Mouse (Mus musculus): Measurements from ENCODE around the gene Ptpn7. TPM values are rescaled to one million over a fixed set of nuclear protein-coding genes. Genes with fewer than 3 reads are reported as not detected.

Gene Ptpn7
- 1.1 and 1.2 TPM in 2 replicates for polyA plus RNA-seq (2016; fragmentation: Nextera tagmentation; extraction: Ambion mirVana)

DNA sequence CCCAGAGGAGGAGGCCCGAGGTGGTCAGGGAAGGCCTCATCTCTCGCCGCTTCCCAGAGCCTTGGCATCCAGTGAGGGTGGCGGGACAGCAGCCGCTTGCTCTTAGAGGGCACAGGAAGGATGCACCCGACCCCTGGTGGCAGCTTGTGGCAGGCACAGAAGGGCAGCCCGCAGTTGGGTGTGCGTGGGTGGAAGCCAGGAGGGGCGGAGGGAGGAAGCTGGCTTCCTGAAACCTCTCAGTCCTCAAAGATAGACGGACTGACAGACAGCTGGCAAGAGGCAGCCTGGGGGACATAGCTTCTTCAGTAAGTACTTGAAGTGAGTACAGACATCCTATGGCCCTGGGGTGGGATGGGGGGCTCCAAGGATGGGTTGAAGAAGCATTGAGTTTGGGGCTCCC lies at the start of gene Ptpn7:
Gene Ptpn7 (plus strand): TSS at position 228 of the 400 bp plus-strand sequence.
- Histone ChIP-seq H3K36me3 (no peaks in the 10 kb centered on the region), H3K4me2 (replicated peaks) (no peak within 1 kb of the TSS), H3K4me3 (no peak within 1 kb of the TSS), H3K9ac (no peak within 1 kb of the TSS), H3K9me3 (no peaks in the 10 kb centered on the region), H3K27ac (no peak within 1 kb of the TSS), H3K4me1 (0 out of 2 replicates have a peak, but pooled peaks cover 3% of the 10 kb centered on the region), H3K27me3 (replicated peaks) (peaks cover 14% of the 10 kb centered on the region)
- no peak for ATAC-seq (ENCODE audit: low FRiP score, low read depth)
- 46% methylated on average over 10 of the region's 10 CpGs for WGBS

DNA sequence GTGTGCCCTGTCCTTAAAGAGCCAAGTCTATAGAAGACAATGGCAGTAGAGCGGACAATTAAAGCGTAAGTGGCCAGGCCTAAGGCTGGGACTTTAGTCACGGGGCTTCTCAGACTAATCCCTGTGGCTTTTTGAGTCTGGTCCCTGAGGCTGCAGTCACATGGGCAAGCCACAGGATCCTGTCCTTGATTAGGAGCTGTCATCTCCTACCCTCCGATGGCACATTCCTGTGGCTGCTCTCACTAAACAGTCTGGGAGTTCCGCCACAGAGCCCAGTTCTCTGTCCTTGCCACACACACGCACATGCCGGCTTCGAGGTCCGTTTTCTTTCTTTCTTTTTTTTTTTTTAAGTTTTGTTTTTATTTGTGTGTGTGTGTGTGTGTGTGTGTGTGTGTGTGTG lies 49.0 kb upstream of the Ptpn7 start:
- no peaks in the 10 kb centered on the region; the same call in 1 of the 2 replicates for H3K4me1 ChIP-seq
- H3K27me3 ChIP-seq (replicated peaks), result peaks cover 39% of the 10 kb centered on the region
- no peak overlapping the region for H3K27ac ChIP-seq
- H3K9ac ChIP-seq, result no peak overlapping the region
- no peaks in the 10 kb centered on the region for H3K36me3 ChIP-seq
- WGBS, result 72% methylated on average over 9 of the region's 9 CpGs
- H3K4me3 ChIP-seq, result no peak overlapping the region
- ATAC-seq (ENCODE audit: low FRiP score, low read depth), result no peak
- H3K9me3 ChIP-seq, result no peaks in the 10 kb centered on the region
- H3K4me2 ChIP-seq (replicated peaks), result no peak overlapping the region

DNA sequence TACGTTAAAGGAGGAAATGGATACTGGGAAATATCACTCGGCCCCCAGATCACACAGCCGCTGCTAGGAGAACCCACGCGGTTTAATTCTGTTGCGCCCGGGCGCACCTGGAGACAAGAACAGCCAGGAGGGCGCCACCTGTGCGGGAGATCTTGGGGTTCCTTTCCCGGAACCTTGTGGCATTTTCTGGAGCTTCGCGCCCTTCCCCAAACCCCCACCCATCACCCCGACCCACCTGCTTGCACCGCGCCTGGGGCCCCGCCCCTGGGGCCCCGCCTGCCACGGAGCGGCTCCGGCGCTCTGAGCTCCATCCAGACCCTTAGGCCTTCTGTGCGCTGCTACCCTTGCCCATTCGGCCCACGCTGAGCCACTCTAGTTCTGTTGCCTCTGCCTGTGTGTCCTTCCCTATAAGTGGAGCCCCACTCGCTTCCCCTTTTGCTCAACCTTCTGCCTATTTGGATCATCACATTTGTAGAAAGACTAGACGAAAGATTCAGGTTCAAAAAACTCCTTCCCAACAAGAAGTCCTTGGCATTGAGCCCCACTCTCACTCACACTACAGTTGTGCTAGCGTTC lies 47.1 kb upstream of the Ptpn7 start:
- no peak for ATAC-seq (ENCODE audit: low FRiP score, low read depth)

DNA sequence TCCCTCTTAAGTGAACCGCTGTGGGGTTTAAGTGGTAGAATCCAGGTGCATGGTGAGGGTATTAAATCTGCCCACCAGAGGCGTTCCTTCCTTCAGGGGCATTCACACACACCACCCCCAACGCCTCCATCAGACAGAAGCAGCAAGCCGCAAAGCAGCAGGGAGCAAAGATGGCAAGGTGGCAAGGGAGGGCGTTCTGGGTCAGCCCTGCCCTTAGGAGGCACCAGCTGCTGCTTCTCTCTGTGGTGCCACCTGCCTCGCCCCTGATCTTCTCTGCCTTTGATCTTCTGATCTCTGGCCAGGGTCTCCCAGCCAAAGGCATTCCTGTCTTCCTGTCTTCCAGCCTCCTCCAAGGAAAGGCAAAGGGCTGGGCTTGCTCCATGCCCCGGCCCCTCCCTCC lies 46.5 kb upstream of the Ptpn7 start:
- H3K27ac ChIP-seq, result no peak overlapping the region
- no peak overlapping the region for H3K9ac ChIP-seq
- H3K27me3 ChIP-seq (replicated peaks), result peaks cover 39% of the 10 kb centered on the region
- no peaks in the 10 kb centered on the region for H3K36me3 ChIP-seq
- ATAC-seq (ENCODE audit: low FRiP score, low read depth), result no peak
- H3K4me1 ChIP-seq, result no peaks in the 10 kb centered on the region; the same call in 1 of the 2 replicates
- 36% methylated on average over 7 of the region's 7 CpGs for WGBS
- H3K4me2 ChIP-seq (replicated peaks), result no peak overlapping the region
- H3K4me3 ChIP-seq, result no peak overlapping the region
- H3K9me3 ChIP-seq, result no peaks in the 10 kb centered on the region

More for the DNA sequence above, 47.1 kb upstream of the Ptpn7 start:
- no peak overlapping the region for H3K4me2 ChIP-seq (replicated peaks)
- peaks cover 39% of the 10 kb centered on the region for H3K27me3 ChIP-seq (replicated peaks)
- no peaks in the 10 kb centered on the region for H3K36me3 ChIP-seq
- H3K4me1 ChIP-seq, result no peaks in the 10 kb centered on the region; the same call in 1 of the 2 replicates
- H3K9ac ChIP-seq, result no peak overlapping the region
- no peak overlapping the region for H3K27ac ChIP-seq
- no peaks in the 10 kb centered on the region for H3K9me3 ChIP-seq
- whole genome bisulfite sequencing, result 15% methylated on average over 28 of the region's 28 CpGs
- no peak overlapping the region for H3K4me3 ChIP-seq

DNA sequence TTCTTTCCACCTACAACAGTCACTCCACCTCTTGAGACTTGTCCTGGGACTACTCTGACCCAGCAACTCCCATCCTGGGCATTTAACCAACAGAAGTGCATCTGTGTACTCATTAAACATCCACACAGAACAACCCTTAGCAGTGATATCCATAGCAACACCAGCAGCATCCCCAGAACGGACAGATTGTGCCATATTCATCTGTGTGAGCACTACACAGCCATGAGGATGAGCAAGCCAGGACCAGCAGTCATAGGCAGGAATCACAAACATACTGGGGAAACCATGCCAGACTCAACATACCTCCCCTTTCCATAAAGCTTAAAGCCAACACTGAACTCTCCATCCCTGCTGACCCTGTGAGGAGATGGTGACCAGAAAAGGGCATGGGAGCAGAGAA lies 45.1 kb upstream of the Ptpn7 start:
- 85% methylated on average over 1 of the region's 1 CpGs for WGBS
- ATAC-seq (ENCODE audit: low FRiP score, low read depth), result no peak
- H3K27ac ChIP-seq, result no peak overlapping the region
- no peaks in the 10 kb centered on the region for H3K36me3 ChIP-seq
- H3K9me3 ChIP-seq, result no peaks in the 10 kb centered on the region
- H3K27me3 ChIP-seq (replicated peaks), result peaks cover 39% of the 10 kb centered on the region
- no peak overlapping the region for H3K4me2 ChIP-seq (replicated peaks)
- no peak overlapping the region for H3K9ac ChIP-seq
- H3K4me1 ChIP-seq, result no peaks in the 10 kb centered on the region; the same call in 1 of the 2 replicates
- H3K4me3 ChIP-seq, result no peak overlapping the region

DNA sequence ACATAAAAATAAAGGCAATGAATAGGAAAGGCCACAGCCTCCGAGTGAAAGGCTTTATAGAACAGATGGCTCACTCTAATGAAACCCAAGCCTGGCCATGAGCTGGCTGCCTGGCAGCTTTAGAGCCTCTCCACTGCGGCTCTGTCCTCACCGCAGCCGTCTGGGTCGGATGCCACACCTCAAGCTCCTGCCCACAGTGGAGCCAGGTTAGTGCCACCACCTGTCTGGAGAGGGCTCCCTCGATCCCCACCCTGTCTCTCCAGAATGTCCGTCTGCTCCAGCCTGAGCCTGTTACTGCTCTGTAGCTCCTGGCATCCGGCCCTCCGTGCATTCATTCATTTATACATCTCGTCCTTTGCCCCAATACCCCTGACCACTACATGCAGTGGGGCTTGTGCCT lies 42.9 kb upstream of the Ptpn7 start:
- Histone ChIP-seq H3K27me3 (replicated peaks) (peaks cover 29% of the 10 kb centered on the region), H3K36me3 (no peaks in the 10 kb centered on the region), H3K9ac (no peak overlapping the region), H3K4me3 (no peak overlapping the region), H3K9me3 (no peaks in the 10 kb centered on the region), H3K4me1 (no peaks in the 10 kb centered on the region; the same call in 1 of the 2 replicates), H3K4me2 (replicated peaks) (no peak overlapping the region), H3K27ac (no peak overlapping the region)
- WGBS, result 78% methylated on average over 10 of the region's 10 CpGs
- no peak for ATAC-seq (ENCODE audit: low FRiP score, low read depth)

DNA sequence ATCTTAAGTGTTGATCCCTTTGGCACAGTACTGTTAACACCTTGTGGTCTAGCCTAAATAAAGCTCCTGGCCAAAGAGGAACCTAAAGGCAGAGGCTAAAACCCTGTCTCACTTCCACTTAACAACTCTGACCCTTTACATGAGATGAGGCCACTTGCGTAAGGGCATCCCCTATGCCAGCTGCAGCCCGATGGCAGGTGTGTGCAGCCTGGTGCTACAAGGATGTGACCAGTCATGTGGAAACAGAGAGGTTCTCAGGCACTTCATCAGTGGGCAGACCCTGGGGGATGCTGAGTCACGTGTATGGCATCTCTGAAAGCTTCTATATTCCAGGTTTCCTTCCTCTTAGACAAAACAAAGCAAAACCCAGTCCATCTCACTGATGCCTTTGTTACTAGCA lies 41.6 kb upstream of the Ptpn7 start:
- Histone ChIP-seq H3K27me3 (replicated peaks) (peaks cover 17% of the 10 kb centered on the region), H3K4me1 (no peaks in the 10 kb centered on the region), H3K27ac (no peak overlapping the region), H3K9me3 (no peaks in the 10 kb centered on the region), H3K4me3 (no peak overlapping the region), H3K36me3 (no peaks in the 10 kb centered on the region), H3K9ac (no peak overlapping the region), H3K4me2 (replicated peaks) (no peak overlapping the region)
- ATAC-seq (ENCODE audit: low FRiP score, low read depth), result no peak
- WGBS, result 73% methylated on average over 3 of the region's 3 CpGs

DNA sequence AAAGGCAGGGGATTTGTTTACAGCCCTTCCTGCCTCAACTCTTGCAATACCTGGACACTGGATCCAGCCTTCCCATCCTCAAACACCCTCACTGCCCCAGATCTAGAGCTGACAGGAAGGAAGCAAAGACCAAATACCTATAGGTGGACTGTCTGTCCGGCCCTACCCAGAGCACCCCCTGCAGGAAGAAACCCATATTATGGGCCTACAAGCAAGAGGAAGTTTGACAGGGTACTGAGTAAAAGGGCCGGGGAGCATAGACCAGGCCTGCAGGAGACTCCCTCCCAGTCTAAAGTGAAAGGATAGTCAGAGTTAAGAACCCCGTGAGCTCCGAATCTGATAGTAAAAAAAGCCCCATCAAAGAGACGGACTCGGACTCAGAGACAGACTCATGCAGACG lies 37.8 kb upstream of the Ptpn7 start:
- Histone ChIP-seq H3K4me2 (replicated peaks) (no peak overlapping the region), H3K36me3 (no peaks in the 10 kb centered on the region), H3K9ac (no peak overlapping the region), H3K4me1 (no peaks in the 10 kb centered on the region), H3K27ac (no peak overlapping the region), H3K27me3 (replicated peaks) (peaks cover 6% of the 10 kb centered on the region; the same call in 1 of the 2 replicates), H3K9me3 (no peaks in the 10 kb centered on the region), H3K4me3 (no peak overlapping the region)
- WGBS, result 77% methylated on average over 7 of the region's 7 CpGs
- no peak for ATAC-seq (ENCODE audit: low FRiP score, low read depth)

DNA sequence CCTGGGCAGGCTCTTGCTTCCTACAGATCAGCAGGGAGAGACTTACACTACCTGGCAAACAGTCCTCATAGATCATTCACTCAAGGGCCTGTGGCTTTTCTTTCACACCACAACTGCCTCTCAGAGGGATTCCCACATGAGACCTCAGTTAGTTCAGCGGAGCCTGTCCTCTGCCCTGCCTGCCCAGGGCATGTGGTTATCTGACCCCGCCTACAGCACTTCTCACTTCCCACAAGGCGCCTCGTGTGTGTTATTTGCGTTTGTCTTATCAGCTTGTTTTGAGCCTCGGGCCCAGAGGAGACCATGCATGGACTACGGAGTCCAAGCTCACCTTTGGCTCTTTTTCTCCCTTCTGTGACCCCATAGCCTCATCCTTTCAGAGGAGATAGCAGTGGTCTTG lies 37.3 kb upstream of the Ptpn7 start:
- no peaks in the 10 kb centered on the region for H3K36me3 ChIP-seq
- peaks cover 6% of the 10 kb centered on the region; the same call in 1 of the 2 replicates for H3K27me3 ChIP-seq (replicated peaks)
- H3K9ac ChIP-seq, result no peak overlapping the region
- no peak overlapping the region for H3K4me3 ChIP-seq
- no peaks in the 10 kb centered on the region for H3K9me3 ChIP-seq
- no peak overlapping the region for H3K4me2 ChIP-seq (replicated peaks)
- WGBS, result 61% methylated on average over 7 of the region's 7 CpGs
- H3K4me1 ChIP-seq, result no peaks in the 10 kb centered on the region
- ATAC-seq (ENCODE audit: low FRiP score, low read depth), result no peak
- H3K27ac ChIP-seq, result no peak overlapping the region

DNA sequence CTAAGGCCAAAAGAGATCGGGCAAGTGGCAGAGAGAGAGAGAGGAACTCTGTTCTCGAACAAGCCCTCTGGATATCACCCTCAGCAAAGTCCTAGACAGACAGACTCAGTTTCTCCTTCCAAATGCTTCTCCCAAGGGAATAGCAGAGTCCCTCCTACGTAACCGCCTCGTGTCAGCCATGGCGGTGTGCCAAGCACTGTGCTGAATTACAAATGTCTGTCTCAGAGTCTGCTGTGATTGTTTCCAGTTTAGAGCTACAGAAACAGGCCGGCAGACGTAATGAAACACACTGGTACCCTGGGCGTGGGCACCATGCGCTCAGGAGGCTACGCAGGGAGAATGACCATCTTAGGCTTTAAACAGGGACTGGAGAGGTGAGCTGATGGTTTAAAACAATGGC lies 36.2 kb upstream of the Ptpn7 start:
- ATAC-seq (ENCODE audit: low FRiP score, low read depth), result no peak
- Histone ChIP-seq H3K27me3 (replicated peaks) (peaks cover 6% of the 10 kb centered on the region), H3K4me2 (replicated peaks) (no peak overlapping the region), H3K36me3 (no peaks in the 10 kb centered on the region), H3K9me3 (no peaks in the 10 kb centered on the region), H3K4me1 (no peaks in the 10 kb centered on the region), H3K4me3 (no peak overlapping the region), H3K27ac (no peak overlapping the region), H3K9ac (no peak overlapping the region)
- WGBS, result 86% methylated on average over 11 of the region's 11 CpGs

DNA sequence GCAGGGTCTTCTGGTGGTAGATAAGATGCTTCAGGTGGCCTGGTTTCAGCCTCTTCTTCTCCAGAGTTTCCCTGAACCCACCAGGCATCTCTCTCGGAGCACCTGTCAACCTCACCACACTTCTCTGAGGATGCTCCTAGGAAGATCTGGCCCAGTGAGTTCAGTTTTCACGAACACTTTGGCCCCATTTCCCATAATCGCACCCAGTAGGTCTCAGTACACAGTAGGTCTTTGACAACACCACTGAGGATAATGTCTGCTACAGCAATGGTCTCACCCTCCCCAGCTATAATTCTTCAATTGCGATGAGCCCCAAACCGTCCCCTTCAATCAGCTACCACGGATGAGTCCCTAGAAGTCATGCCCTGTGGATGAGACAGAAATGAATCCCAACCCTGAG lies 35.1 kb upstream of the Ptpn7 start:
- Histone ChIP-seq H3K4me2 (replicated peaks) (no peak overlapping the region), H3K9ac (no peak overlapping the region), H3K4me1 (no peaks in the 10 kb centered on the region), H3K27me3 (replicated peaks) (peaks cover 16% of the 10 kb centered on the region), H3K27ac (no peak overlapping the region), H3K9me3 (no peaks in the 10 kb centered on the region), H3K36me3 (no peaks in the 10 kb centered on the region), H3K4me3 (no peak overlapping the region)
- no peak for ATAC-seq (ENCODE audit: low FRiP score, low read depth)
- WGBS, result 92% methylated on average over 6 of the region's 6 CpGs

DNA sequence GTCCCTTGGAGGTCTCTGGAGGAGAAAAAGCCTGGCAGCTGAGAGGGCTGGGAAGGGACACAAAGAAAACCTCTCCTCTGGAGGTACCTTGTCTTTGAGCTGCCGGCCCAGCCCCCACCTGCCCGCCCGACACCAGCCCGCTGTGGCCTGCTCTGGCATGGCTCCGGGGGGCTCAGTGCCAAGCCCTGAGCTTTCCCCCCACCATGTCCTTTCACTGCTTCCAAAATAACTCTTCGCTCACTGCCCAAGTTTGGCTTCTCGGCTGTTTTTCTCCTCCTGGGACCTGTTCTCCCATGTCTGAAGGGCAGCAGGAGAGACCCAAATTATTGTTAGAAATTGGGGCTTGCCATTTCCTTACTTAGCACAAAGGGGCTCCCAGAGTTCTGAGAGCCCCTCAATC lies 34.1 kb upstream of the Ptpn7 start:
- Histone ChIP-seq H3K27me3 (replicated peaks) (peaks cover 25% of the 10 kb centered on the region), H3K36me3 (no peaks in the 10 kb centered on the region), H3K4me3 (no peak overlapping the region), H3K9me3 (no peaks in the 10 kb centered on the region), H3K27ac (no peak overlapping the region), H3K4me2 (replicated peaks) (no peak overlapping the region), H3K9ac (no peak overlapping the region), H3K4me1 (no peaks in the 10 kb centered on the region)
- WGBS, result 90% methylated on average over 7 of the region's 7 CpGs
- no peak for ATAC-seq (ENCODE audit: low FRiP score, low read depth)

DNA sequence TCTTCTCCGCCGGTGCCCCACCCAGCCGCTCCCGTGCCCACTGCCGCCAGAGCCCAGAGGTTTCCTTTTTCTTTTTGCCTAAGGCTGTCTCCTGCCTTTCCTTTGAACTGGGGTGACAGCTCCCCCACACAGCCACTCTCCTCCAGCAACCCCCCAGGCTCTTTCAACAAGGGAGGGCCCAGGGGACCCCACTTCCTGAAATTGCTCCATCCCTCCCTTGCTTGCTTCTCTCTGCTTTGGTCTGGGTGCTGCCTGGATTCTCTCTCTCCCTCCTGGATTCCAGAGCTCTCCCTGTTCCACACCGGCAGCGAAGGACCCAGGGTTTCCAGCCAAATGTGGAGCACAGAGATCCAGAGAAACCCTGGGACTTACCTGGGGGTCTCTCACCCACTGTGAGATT lies 32.1 kb upstream of the Ptpn7 start:
- Histone ChIP-seq H3K4me2 (replicated peaks) (no peak overlapping the region), H3K27me3 (replicated peaks) (peaks cover 45% of the 10 kb centered on the region), H3K9me3 (no peaks in the 10 kb centered on the region), H3K36me3 (no peaks in the 10 kb centered on the region), H3K27ac (no peak overlapping the region), H3K4me3 (no peak overlapping the region), H3K4me1 (peaks cover 4% of the 10 kb centered on the region; the same call in 1 of the 2 replicates), H3K9ac (no peak overlapping the region)
- ATAC-seq (ENCODE audit: low FRiP score, low read depth), result no peak
- WGBS, result 66% methylated on average over 7 of the region's 7 CpGs

All from neural tube, embryonic 12.5 days (tissue).